Mouse (Mus musculus): Measurements from ENCODE around the gene Gm10570. TPM values are rescaled to one million over a fixed set of nuclear protein-coding genes. Genes with fewer than 3 reads are reported as not detected.

Gene Gm10570
- total and polyA plus RNA-seq, 3 experiments: not detected

- DNase-seq (ENCODE audit: low read depth, low spot score): peak; percentile 80
- H3K79me2 ChIP-seq (ENCODE audit: control insufficient read depth, insufficient read depth, low read length, poor library complexity): no peaks in the 10 kb centered on the region
- no peak overlapping the region for H3K27ac ChIP-seq (ENCODE audit: control insufficient read depth, low read depth, low read length)
- peaks cover 10 to 11% of the 10 kb centered on the region in 2 experiments for H3K4me1 ChIP-seq (ENCODE audit: control insufficient read depth in 1 of 2, insufficient read depth in 2 of 2, low read length in 2 of 2)
- peaks cover 0 to 5% of the 10 kb centered on the region in 2 experiments; a peak in 2 of 4 replicates for H3K36me3 ChIP-seq (ENCODE audit: control insufficient read depth in 1 of 2, insufficient read depth in 2 of 2, low read length in 2 of 2)
- no peak overlapping the region for H3K4me3 ChIP-seq (ENCODE audit: control insufficient read depth in 1 of 2, insufficient read depth in 1 of 2, low read depth in 2 of 2, low read length in 2 of 2)
- H3K9me3 ChIP-seq (replicated peaks; ENCODE audit: insufficient read depth, low read length): no peaks in the 10 kb centered on the region
- H3K27me3 ChIP-seq (ENCODE audit: control insufficient read depth in 1 of 2, insufficient read depth in 2 of 2, low read length in 2 of 2): peaks cover 2 to 4% of the 10 kb centered on the region in 2 experiments; a peak in 2 of 4 replicates
- no peak overlapping the region for H3K9ac ChIP-seq (ENCODE audit: control insufficient read depth, low read depth, low read length, poor library complexity, severe bottlenecking)
- no peak for TF ChIP-seq NRF1 (IDR thresholded peaks at IDR 0.05; ENCODE audit: insufficient read depth, low read depth, low read length, poor library complexity, severe bottlenecking)
- TF ChIP-seq RAD21 (IDR thresholded peaks at IDR 0.05; ENCODE audit: low read depth, low read length): peak; percentile 85
- no peak for TF ChIP-seq MYB (IDR thresholded peaks at IDR 0.05; ENCODE audit: low read depth, low read length)
- no peak for TF ChIP-seq ZMIZ1 (IDR thresholded peaks at IDR 0.05; ENCODE audit: low read depth, low read length)
- 0 out of 2 replicates have a peak, but pooled peaks have one; percentile 27 for TF ChIP-seq SIN3A (IDR thresholded peaks at IDR 0.05; ENCODE audit: low read length)
- no peak for TF ChIP-seq MAZ (IDR thresholded peaks at IDR 0.05; ENCODE audit: low read depth, low read length)
- no peak for TF ChIP-seq KAT2A (conservative IDR thresholded peaks at IDR 0.05; ENCODE audit: low read depth, low read length)
- no peak for TF ChIP-seq EP300 (IDR thresholded peaks at IDR 0.05; ENCODE audit: low read depth in 1 of 2, low read length in 2 of 2)
- no peak for TF ChIP-seq MAX (IDR thresholded peaks at IDR 0.05; ENCODE audit: low read length)
- TF ChIP-seq TCF12 (IDR thresholded peaks at IDR 0.05; ENCODE audit: low read depth, low read length): no peak
- TF ChIP-seq SMC3 (IDR thresholded peaks at IDR 0.05; ENCODE audit: low read depth, low read length): peak; percentile 87
- TF ChIP-seq NELFE (IDR thresholded peaks at IDR 0.05; ENCODE audit: low read depth, low read length): no peak
- TF ChIP-seq ZNF384 (IDR thresholded peaks at IDR 0.05; ENCODE audit: low read depth, low read length): no peak
- TF ChIP-seq E2F4 (IDR thresholded peaks at IDR 0.05; ENCODE audit: borderline replicate concordance, low read depth, low read length): no peak
- no peak for TF ChIP-seq HCFC1 (IDR thresholded peaks at IDR 0.05; ENCODE audit: low read depth, low read length)
- TF ChIP-seq USF2 (IDR thresholded peaks at IDR 0.05; ENCODE audit: borderline replicate concordance in 1 of 2, insufficient read depth in 1 of 2, low read depth in 1 of 2, low read length in 2 of 2): no peak
- TF ChIP-seq GABPA (IDR thresholded peaks at IDR 0.05; ENCODE audit: low read depth, low read length): no peak
- no peak for TF ChIP-seq ZKSCAN1 (IDR thresholded peaks at IDR 0.05; ENCODE audit: low read depth, low read length)
- no peak for TF ChIP-seq POLR2AphosphoS2 (IDR thresholded peaks at IDR 0.05; ENCODE audit: low read length)
- TF ChIP-seq TBP (IDR thresholded peaks at IDR 0.05; ENCODE audit: low read depth, low read length): 0 out of 2 replicates have a peak, but pooled peaks have one; percentile 15
- no peak for TF ChIP-seq CHD2 (IDR thresholded peaks at IDR 0.05; ENCODE audit: low read length)
- no peak for TF ChIP-seq JUND (IDR thresholded peaks at IDR 0.05; ENCODE audit: low read depth, low read length)
- no peak for TF ChIP-seq RCOR1 (IDR thresholded peaks at IDR 0.05; ENCODE audit: low read depth, low read length)
- no peak for TF ChIP-seq CHD1 (IDR thresholded peaks at IDR 0.05; ENCODE audit: low read depth, low read length)
- TF ChIP-seq CTCF (IDR thresholded peaks at IDR 0.05 in 2 of 3, conservative IDR thresholded peaks at IDR 0.05 in 1 of 3; ENCODE audit: control insufficient read depth in 1 of 3, insufficient read depth in 1 of 3, low read depth in 2 of 3, low read length in 3 of 3, poor library complexity in 1 of 3, severe bottlenecking in 1 of 3): peak; percentile 94 to 97 (median 96)
- TF ChIP-seq TAL1 (IDR thresholded peaks at IDR 0.05; ENCODE audit: low read length): no peak
- TF ChIP-seq ZC3H11A (IDR thresholded peaks at IDR 0.05; ENCODE audit: low read depth, low read length): peak; percentile 71
- no peak for TF ChIP-seq ELF1 (IDR thresholded peaks at IDR 0.05; ENCODE audit: low read depth, low read length)
- no peak for TF ChIP-seq BHLHE40 (IDR thresholded peaks at IDR 0.05; ENCODE audit: borderline replicate concordance, low read depth, low read length)
- no peak for TF ChIP-seq GATA1 (IDR thresholded peaks at IDR 0.05; ENCODE audit: low read depth, low read length)
- TF ChIP-seq MYC (IDR thresholded peaks at IDR 0.05; ENCODE audit: low read depth, low read length): no peak
- TF ChIP-seq MAFK (IDR thresholded peaks at IDR 0.05; ENCODE audit: borderline replicate concordance, low read depth, low read length): no peak
- no peak for TF ChIP-seq ETS1 (IDR thresholded peaks at IDR 0.05; ENCODE audit: low read depth, low read length)
- no peak for TF ChIP-seq MXI1 (IDR thresholded peaks at IDR 0.05; ENCODE audit: low read depth, low read length)
- TF ChIP-seq MEF2A (IDR thresholded peaks at IDR 0.05; ENCODE audit: extremely low read depth, insufficient replicate concordance, low read depth, low read length, poor library complexity, severe bottlenecking): no peak
- no peak for TF ChIP-seq POLR2AphosphoS5 (IDR thresholded peaks at IDR 0.05; ENCODE audit: borderline replicate concordance, low read depth, low read length)
- TF ChIP-seq USF1 (IDR thresholded peaks at IDR 0.05; ENCODE audit: low read depth, low read length): no peak
- TF ChIP-seq POLR2A (IDR thresholded peaks at IDR 0.05; ENCODE audit: control insufficient read depth in 1 of 2, insufficient read depth in 1 of 2, low read depth in 1 of 2, low read length in 2 of 2, poor library complexity in 1 of 2): no peak
These were observed 16.2 kb downstream of the Gm10570 start for GRCm38 (mm10) chr4:130292271-130292670.

Measured in MEL (cell line).